Mouse (Mus musculus) heart, adult 2 months (tissue): ENCODE results near the gene Wbp11.

Experiments
- CTCF ChIP-seq: fragments of 200-600 bp; IDR thresholded peaks from 2 replicates; pipeline ENCODE4 v1.8.1; 2022; ENCODE audit warnings: antibody characterized with exemption, mild to moderate bottlenecking, moderate library complexity
- EP300 ChIP-seq: fragments of 200-500 bp; IDR thresholded peaks from 2 replicates; pipeline ENCODE4 v1.6.1; 2011; ENCODE audit warnings: low read depth, low read length, control low read depth; ENCODE audit not compliant: insufficient read depth
- POLR2A ChIP-seq: fragments of 200-500 bp; IDR thresholded peaks from 2 replicates; pipeline ENCODE4 v1.6.1; 2011; ENCODE audit warnings: mild to moderate bottlenecking, low read depth, low read length, control low read depth; ENCODE audit not compliant: insufficient read depth

GRCm38 (mm10) chr6:136789391-136789971 is 38.6 kb downstream of the Wbp11 start:
- no peak for TF ChIP-seq CTCF
- TF ChIP-seq POLR2A: no peak
- TF ChIP-seq EP300: 0 out of 2 replicates have a peak, but pooled peaks have one; percentile 62
